Mouse (Mus musculus): ENCODE data around the gene Lypd6b. TPM values are rescaled to one million over a fixed set of nuclear protein-coding genes. Genes with fewer than 3 reads are reported as not detected.

The Lypd6b gene
- polyA plus RNA-seq, 1 experiment from 2014 or later = 0.04 TPM

- Histone ChIP-seq H3K4me2 (ENCODE audit: low read depth, low read length) (no peak overlapping the region), H3K27me3 (ENCODE audit: control insufficient read depth, insufficient read depth, low read depth, low read length) (no peaks in the 10 kb centered on the region), H3K27ac (ENCODE audit: low read length) (no peak overlapping the region), H3K4me1 (ENCODE audit: control insufficient read depth, low read depth, low read length) (no peaks in the 10 kb centered on the region; the same call in 1 of the 2 replicates), H3K9me3 (replicated peaks; ENCODE audit: control insufficient read depth, low read length) (no peaks in the 10 kb centered on the region), H3K4me3 (ENCODE audit: low read depth, low read length) (no peak overlapping the region), H3K36me3 (ENCODE audit: control insufficient read depth, insufficient read depth) (no peaks in the 10 kb centered on the region), H3K9ac (ENCODE audit: low read depth, low read length) (no peak overlapping the region)
- WGBS (ENCODE audit: insufficient replicate concordance) = 32% methylated on average over 4 of the region's 4 CpGs
- no peak for ATAC-seq (ENCODE audit: low read depth)
Observed at GRCm38 (mm10) chr2:49811871-49812363, 24.4 kb downstream of the Lypd6b start.

- Histone ChIP-seq H3K27ac (ENCODE audit: low read length) (no peak overlapping the region), H3K9me3 (replicated peaks; ENCODE audit: control insufficient read depth, low read length) (no peaks in the 10 kb centered on the region), H3K9ac (ENCODE audit: low read depth, low read length) (no peak overlapping the region), H3K27me3 (ENCODE audit: control insufficient read depth, insufficient read depth, low read depth, low read length) (no peaks in the 10 kb centered on the region), H3K4me3 (ENCODE audit: low read depth, low read length) (no peak overlapping the region), H3K4me2 (ENCODE audit: low read depth, low read length) (no peak overlapping the region), H3K36me3 (ENCODE audit: control insufficient read depth, insufficient read depth) (no peaks in the 10 kb centered on the region), H3K4me1 (ENCODE audit: control insufficient read depth, low read depth, low read length) (no peaks in the 10 kb centered on the region; the same call in 1 of the 2 replicates)
- 25% methylated on average over 4 of the region's 4 CpGs for WGBS (ENCODE audit: insufficient replicate concordance)
- ATAC-seq (ENCODE audit: low read depth) = no peak
Observed at GRCm38 (mm10) chr2:49813151-49813550, 25.7 kb downstream of the Lypd6b start.

GRCm38 (mm10) chr2:49814011-49814410 lies 26.5 kb downstream of the Lypd6b start:
- 0 out of 2 replicates have a peak, but pooled peaks have one; percentile 11 for ATAC-seq (ENCODE audit: low read depth)
- WGBS (ENCODE audit: insufficient replicate concordance) = 13% methylated on average over 6 of the region's 6 CpGs

GRCm38 (mm10) chr2:49815696-49816320 lies 28.3 kb downstream of the Lypd6b start:
- Histone ChIP-seq H3K36me3 (ENCODE audit: control insufficient read depth, insufficient read depth) (no peaks in the 10 kb centered on the region), H3K4me1 (ENCODE audit: control insufficient read depth, low read depth, low read length) (no peaks in the 10 kb centered on the region; the same call in 1 of the 2 replicates), H3K9ac (ENCODE audit: low read depth, low read length) (no peak overlapping the region), H3K4me2 (ENCODE audit: low read depth, low read length) (no peak overlapping the region), H3K9me3 (replicated peaks; ENCODE audit: control insufficient read depth, low read length) (no peaks in the 10 kb centered on the region), H3K27me3 (ENCODE audit: control insufficient read depth, insufficient read depth, low read depth, low read length) (no peaks in the 10 kb centered on the region), H3K27ac (ENCODE audit: low read length) (no peak overlapping the region), H3K4me3 (ENCODE audit: low read depth, low read length) (no peak overlapping the region)
- ATAC-seq (ENCODE audit: low read depth) = no peak
- WGBS (ENCODE audit: insufficient replicate concordance) = 36% methylated on average over 3 of the region's 3 CpGs

More at GRCm38 (mm10) chr2:49814011-49814410, 26.5 kb downstream of the Lypd6b start:
- H3K4me3 ChIP-seq (ENCODE audit: low read depth, low read length) = no peak overlapping the region
- H3K36me3 ChIP-seq (ENCODE audit: control insufficient read depth, insufficient read depth) = no peaks in the 10 kb centered on the region
- no peaks in the 10 kb centered on the region for H3K27me3 ChIP-seq (ENCODE audit: control insufficient read depth, insufficient read depth, low read depth, low read length)
- H3K27ac ChIP-seq (ENCODE audit: low read length) = no peak overlapping the region
- no peak overlapping the region for H3K4me2 ChIP-seq (ENCODE audit: low read depth, low read length)
- no peaks in the 10 kb centered on the region; the same call in 1 of the 2 replicates for H3K4me1 ChIP-seq (ENCODE audit: control insufficient read depth, low read depth, low read length)
- H3K9me3 ChIP-seq (replicated peaks; ENCODE audit: control insufficient read depth, low read length) = no peaks in the 10 kb centered on the region
- no peak overlapping the region for H3K9ac ChIP-seq (ENCODE audit: low read depth, low read length)

- ATAC-seq (ENCODE audit: low read depth) = no peak
- Histone ChIP-seq H3K36me3 (ENCODE audit: control insufficient read depth, insufficient read depth) (no peaks in the 10 kb centered on the region), H3K27ac (ENCODE audit: low read length) (no peak overlapping the region), H3K9ac (ENCODE audit: low read depth, low read length) (no peak overlapping the region), H3K4me3 (ENCODE audit: low read depth, low read length) (no peak overlapping the region), H3K4me1 (ENCODE audit: control insufficient read depth, low read depth, low read length) (no peaks in the 10 kb centered on the region; the same call in 1 of the 2 replicates), H3K27me3 (ENCODE audit: control insufficient read depth, insufficient read depth, low read depth, low read length) (no peaks in the 10 kb centered on the region), H3K9me3 (replicated peaks; ENCODE audit: control insufficient read depth, low read length) (no peaks in the 10 kb centered on the region), H3K4me2 (ENCODE audit: low read depth, low read length) (no peak overlapping the region)
- 70% methylated on average over 5 of the region's 5 CpGs for WGBS (ENCODE audit: insufficient replicate concordance)
Observed at GRCm38 (mm10) chr2:49816549-49816948, 29.1 kb downstream of the Lypd6b start.

- H3K9me3 ChIP-seq (replicated peaks; ENCODE audit: control insufficient read depth, low read length) = no peaks in the 10 kb centered on the region
- H3K4me1 ChIP-seq (ENCODE audit: control insufficient read depth, low read depth, low read length) = no peaks in the 10 kb centered on the region; the same call in 1 of the 2 replicates
- no peak overlapping the region for H3K9ac ChIP-seq (ENCODE audit: low read depth, low read length)
- H3K27me3 ChIP-seq (ENCODE audit: control insufficient read depth, insufficient read depth, low read depth, low read length) = no peaks in the 10 kb centered on the region
- no peak overlapping the region for H3K4me2 ChIP-seq (ENCODE audit: low read depth, low read length)
- WGBS (ENCODE audit: insufficient replicate concordance) = 69% methylated on average over 3 of the region's 3 CpGs
- H3K4me3 ChIP-seq (ENCODE audit: low read depth, low read length) = no peak overlapping the region
- no peaks in the 10 kb centered on the region for H3K36me3 ChIP-seq (ENCODE audit: control insufficient read depth, insufficient read depth)
- H3K27ac ChIP-seq (ENCODE audit: low read length) = no peak overlapping the region
- ATAC-seq (ENCODE audit: low read depth) = no peak
Observed at GRCm38 (mm10) chr2:49817151-49817550, 29.7 kb downstream of the Lypd6b start.

- Histone ChIP-seq H3K4me3 (ENCODE audit: low read depth, low read length) (no peak overlapping the region), H3K9me3 (replicated peaks; ENCODE audit: control insufficient read depth, low read length) (no peaks in the 10 kb centered on the region), H3K4me2 (ENCODE audit: low read depth, low read length) (no peak overlapping the region), H3K36me3 (ENCODE audit: control insufficient read depth, insufficient read depth) (no peaks in the 10 kb centered on the region), H3K9ac (ENCODE audit: low read depth, low read length) (no peak overlapping the region), H3K27ac (ENCODE audit: low read length) (no peak overlapping the region), H3K27me3 (ENCODE audit: control insufficient read depth, insufficient read depth, low read depth, low read length) (no peaks in the 10 kb centered on the region), H3K4me1 (ENCODE audit: control insufficient read depth, low read depth, low read length) (no peaks in the 10 kb centered on the region; the same call in 1 of the 2 replicates)
- 67% methylated on average over 5 of the region's 5 CpGs for WGBS (ENCODE audit: insufficient replicate concordance)
- no peak for ATAC-seq (ENCODE audit: low read depth)
Observed at GRCm38 (mm10) chr2:49818126-49818525, 30.6 kb downstream of the Lypd6b start.

- 80% methylated on average over 1 of the region's 1 CpGs for WGBS (ENCODE audit: insufficient replicate concordance)
- no peaks in the 10 kb centered on the region for H3K9me3 ChIP-seq (replicated peaks; ENCODE audit: control insufficient read depth, low read length)
- H3K9ac ChIP-seq (ENCODE audit: low read depth, low read length) = no peak overlapping the region
- H3K27me3 ChIP-seq (ENCODE audit: control insufficient read depth, insufficient read depth, low read depth, low read length) = no peaks in the 10 kb centered on the region
- H3K4me3 ChIP-seq (ENCODE audit: low read depth, low read length) = no peak overlapping the region
- no peaks in the 10 kb centered on the region for H3K36me3 ChIP-seq (ENCODE audit: control insufficient read depth, insufficient read depth)
- H3K4me2 ChIP-seq (ENCODE audit: low read depth, low read length) = no peak overlapping the region
- H3K27ac ChIP-seq (ENCODE audit: low read length) = no peak overlapping the region
- ATAC-seq (ENCODE audit: low read depth) = no peak
- no peaks in the 10 kb centered on the region for H3K4me1 ChIP-seq (ENCODE audit: control insufficient read depth, low read depth, low read length)
Observed at GRCm38 (mm10) chr2:49822312-49822711, 34.8 kb downstream of the Lypd6b start.

- H3K36me3 ChIP-seq (ENCODE audit: control insufficient read depth, insufficient read depth) = no peaks in the 10 kb centered on the region
- no peak overlapping the region for H3K4me3 ChIP-seq (ENCODE audit: low read depth, low read length)
- H3K9me3 ChIP-seq (replicated peaks; ENCODE audit: control insufficient read depth, low read length) = no peaks in the 10 kb centered on the region
- no peak for ATAC-seq (ENCODE audit: low read depth)
- H3K4me2 ChIP-seq (ENCODE audit: low read depth, low read length) = no peak overlapping the region
- no peak overlapping the region for H3K9ac ChIP-seq (ENCODE audit: low read depth, low read length)
- H3K27ac ChIP-seq (ENCODE audit: low read length) = no peak overlapping the region
- H3K4me1 ChIP-seq (ENCODE audit: control insufficient read depth, low read depth, low read length) = no peaks in the 10 kb centered on the region
- no peaks in the 10 kb centered on the region for H3K27me3 ChIP-seq (ENCODE audit: control insufficient read depth, insufficient read depth, low read depth, low read length)
- 36% methylated on average over 1 of the region's 1 CpGs for WGBS (ENCODE audit: insufficient replicate concordance)
Observed at GRCm38 (mm10) chr2:49825588-49825987, 38.1 kb downstream of the Lypd6b start.

Data from liver, embryonic 16.5 days (tissue).